Mouse (Mus musculus) skeletal muscle tissue, adult 2 months (tissue): ENCODE measurements at regions not wholly inside any gene's neighbourhood (a gene's known extent, or its start where the extent isn't known, plus 50 kb on each side); places are given as distances from the start of the nearest gene placed in this dataset.

ENCODE experiments used
- DNase-seq: peaks from one replicate; pipeline ENCODE4 v3.0.0-alpha.2; 2012; ENCODE audit warnings: low read depth, low spot score

DNA sequence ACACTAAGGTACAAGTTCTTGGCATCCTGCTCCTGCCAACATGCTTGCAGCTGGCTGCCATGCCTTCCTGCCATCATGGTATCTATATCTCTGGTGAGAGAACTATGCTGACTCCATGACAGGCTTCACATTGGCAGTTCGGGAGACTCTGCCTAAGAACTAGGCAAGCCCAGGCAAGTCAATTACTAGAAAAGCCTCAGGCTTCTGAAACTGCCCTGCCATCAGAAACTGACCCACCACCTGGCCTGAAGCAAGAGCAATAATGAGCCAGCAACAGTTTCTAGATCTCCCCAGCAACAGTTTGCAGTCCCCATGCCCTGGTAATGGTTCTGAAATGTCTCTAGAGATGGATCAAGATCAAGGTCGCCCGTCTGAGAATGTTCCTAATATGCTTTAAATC lies 280.8 kb downstream of the Rnf152 start:
- DNase-seq, result no peak

DNA sequence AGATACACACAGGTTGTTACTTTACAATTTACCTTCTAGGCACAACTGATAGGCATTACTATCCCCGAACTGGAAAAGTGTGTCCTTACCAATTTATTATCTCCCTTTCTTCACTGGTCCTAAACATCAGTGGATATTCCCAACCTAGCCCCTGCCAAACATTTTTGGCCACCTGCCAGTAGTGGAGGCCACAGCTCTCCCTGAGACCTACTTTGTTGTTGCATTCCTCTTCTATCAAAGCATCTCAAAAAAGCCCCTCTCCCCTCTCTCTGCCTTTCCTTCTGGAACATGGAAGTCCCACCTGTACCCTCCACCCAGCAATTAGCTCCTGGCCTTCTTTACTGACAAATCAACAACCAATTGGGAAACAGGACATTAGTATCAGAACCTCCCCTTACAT lies 282.2 kb downstream of the Rnf152 start:
- no peak for DNase-seq

DNA sequence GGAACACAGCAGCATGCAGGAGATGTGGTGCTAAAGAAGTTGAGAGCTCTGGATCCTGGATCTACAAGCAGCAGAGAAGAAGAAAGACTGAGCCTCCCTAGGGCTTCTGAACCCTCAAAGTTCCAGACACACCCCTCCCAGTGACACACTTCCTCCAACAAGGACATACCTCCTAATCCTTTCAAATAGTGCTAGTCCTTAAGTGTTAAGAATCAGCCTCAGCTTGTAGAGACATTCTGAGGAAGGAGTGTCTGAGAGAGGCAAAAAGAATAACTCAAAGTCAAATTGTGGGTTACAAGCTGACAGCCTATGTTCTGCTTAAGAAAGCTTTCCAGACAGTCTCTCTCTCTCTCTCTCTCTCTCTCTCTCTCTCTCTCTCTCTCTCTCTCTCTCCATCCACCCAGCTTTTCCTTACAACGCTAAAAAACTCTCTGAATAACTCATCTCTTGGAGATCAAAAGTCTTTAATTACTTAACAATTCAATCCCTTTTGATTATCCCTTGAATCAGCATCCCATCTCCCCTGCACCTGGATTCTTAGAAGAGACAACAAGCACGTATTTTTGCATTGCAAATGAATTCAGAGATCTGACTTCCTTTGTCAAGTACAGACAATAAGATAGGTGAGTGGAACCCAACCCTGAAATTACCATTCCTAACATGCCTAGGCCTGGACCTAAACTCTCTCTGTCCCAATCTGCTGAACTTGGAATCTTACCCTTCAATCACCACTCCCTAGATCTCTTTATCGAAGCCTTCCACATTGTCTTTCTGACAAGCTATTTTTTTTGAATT lies 285.7 kb downstream of the Rnf152 start:
- DNase-seq, result no peak

DNA sequence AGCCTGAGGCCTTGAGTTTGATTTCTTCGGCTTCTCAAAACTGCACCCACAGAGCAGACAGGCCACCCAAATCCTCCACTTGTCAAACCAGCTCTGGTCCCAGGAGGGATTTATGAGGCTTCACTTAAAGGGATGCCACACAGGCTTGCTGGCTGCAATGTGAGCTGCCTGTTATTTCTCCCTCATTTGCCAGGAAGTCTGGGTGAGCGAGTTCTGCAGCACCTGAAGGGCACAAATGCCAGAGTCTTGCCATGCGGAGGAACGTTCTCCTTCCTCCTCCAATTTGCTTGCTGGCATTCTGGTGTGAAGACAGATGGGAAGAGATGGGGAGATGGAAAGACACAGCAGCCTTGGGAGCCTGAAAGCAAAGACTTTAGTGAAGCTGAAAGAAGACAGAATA lies 288.6 kb downstream of the Rnf152 start:
- DNase-seq, result no peak

DNA sequence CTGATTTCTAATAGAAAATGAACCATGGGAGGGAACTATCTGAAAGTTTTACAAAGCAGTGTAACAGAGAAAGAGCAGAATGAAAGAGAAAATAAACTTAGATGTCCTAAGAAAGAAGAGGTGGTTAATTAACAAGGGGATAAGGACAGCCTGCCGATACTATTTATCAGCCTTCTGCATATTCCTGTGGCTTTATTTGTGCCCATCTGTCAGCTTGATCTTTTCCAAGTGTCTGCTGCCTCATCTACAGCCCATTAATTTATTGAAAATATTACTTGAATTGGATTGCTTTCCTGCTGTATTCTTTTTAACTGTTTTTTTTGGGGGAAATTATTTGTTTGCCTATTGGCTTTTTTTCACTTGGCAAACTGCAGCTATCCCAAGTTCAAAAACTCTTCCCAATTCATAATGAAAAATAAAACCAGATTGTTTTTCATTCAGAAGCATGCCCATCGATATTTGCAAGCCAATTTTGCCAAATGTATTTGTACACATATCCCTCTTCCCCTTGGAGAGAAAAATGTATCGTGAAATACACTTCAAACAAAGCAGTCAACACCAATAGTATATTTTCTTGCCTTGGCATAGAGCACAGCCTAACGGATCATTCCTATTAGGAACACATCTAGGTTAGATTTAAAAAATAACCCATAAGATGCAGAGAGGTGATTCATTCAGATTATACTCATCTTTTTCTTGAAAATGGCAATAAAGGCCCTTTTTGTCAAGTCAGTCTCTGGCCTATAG lies 289.3 kb downstream of the Rnf152 start:
- DNase-seq, result no peak

DNA sequence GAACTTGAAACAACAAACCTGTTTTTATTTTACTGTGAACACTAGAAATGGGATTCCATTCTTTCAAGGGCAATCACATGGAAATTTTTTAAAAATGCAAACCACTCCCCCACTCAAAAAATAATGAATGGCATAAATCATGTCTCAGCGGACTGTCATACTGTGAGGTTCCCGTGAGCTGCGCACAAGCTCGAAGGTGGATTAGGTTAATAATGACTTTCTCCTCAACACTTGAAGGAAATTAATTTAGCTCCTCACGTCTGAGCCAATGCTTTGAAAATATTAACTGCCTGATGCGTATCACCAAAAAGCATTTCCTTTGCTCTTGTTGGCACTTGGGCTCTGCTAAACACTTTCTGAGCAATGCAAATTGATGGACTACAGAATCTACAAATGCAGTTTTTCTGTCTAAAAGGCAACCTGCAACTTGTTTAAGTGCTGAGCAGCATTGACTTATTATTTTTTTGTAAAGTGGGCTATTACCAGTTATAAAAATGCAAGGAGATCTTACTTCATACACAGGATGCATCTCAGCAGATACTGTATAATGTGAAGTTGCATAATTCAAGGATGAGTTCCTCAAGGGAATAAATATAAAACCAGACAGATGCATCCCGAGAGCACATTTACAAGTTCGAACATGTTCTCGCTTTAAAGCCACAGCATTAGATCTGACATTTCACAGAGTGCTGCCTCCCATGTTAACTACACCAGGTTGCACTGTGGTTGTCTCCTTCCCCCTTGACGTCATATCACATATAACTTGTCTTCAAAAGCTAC lies 282.4 kb downstream of the Cdh20 start:
- DNase-seq, result no peak
